Mouse (Mus musculus): Measurements from ENCODE around the gene Samd13. TPM values are rescaled to one million over a fixed set of nuclear protein-coding genes. Genes with fewer than 3 reads are reported as not detected.

Samd13 gene
- 0.84 and 2.0 TPM in 2 replicates for polyA plus RNA-seq (2016; fragmentation: Nextera tagmentation; extraction: Ambion mirVana)

DNA sequence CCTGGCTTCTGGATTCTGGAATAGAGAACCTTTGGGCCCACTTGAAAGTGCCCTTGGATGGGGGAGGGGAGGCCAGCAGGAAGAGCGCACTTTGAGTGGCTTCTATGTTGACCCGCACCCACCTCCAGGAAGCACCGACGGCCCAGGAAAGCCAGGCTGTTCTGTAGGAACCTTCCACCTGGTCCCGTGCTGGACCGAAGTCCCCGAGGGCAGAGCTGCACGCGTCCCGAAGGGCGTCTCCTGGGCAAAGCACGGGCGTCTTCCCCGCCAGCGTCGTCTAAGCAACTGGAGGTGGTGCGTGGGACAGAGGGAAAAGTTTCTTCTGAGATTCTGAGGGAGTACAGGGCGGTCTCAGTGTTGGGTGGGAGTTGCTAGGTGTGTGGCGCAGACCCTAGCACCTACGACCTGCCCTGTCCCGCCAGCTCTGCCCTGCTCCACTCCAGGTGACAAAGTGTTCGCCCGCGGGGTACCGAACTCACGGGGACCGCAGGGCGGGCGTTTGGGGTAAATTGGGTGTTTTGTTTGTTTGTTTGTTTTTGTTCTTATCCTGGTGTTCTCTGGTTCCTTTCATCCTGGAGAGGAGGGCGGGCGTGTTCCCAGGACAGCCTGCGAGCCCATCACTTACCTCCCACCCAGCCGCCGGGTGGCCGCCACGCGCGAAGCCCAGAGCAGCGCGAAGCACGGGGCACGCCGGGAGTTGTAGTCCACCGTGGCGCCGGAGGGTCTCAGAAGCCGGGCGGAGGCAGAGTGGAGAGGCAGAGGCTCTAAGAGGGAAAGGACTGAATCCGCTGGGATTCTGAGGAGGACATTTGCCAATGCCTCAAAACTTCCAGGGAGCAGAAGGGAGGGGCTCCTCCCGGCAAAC, at the start of gene Samd13:
TSS of gene Samd13 (minus strand) at position 782 of the 865 bp plus-strand sequence.
- Histone ChIP-seq H3K27ac (peak within 1 kb of the TSS; percentile 90), H3K4me3 (peak within 1 kb of the TSS; percentile 68), H3K9me3 (no peaks in the 10 kb centered on the region), H3K36me3 (no peaks in the 10 kb centered on the region), H3K27me3 (ENCODE audit: insufficient read depth, poor library complexity, severe bottlenecking) (no peaks in the 10 kb centered on the region), H3K4me1 (peaks cover 44% of the 10 kb centered on the region)
- DNase-seq (ENCODE audit: low spot score), result peak; percentile 88
- WGBS, result 2% methylated on average over 50 of the region's 50 CpGs

DNA sequence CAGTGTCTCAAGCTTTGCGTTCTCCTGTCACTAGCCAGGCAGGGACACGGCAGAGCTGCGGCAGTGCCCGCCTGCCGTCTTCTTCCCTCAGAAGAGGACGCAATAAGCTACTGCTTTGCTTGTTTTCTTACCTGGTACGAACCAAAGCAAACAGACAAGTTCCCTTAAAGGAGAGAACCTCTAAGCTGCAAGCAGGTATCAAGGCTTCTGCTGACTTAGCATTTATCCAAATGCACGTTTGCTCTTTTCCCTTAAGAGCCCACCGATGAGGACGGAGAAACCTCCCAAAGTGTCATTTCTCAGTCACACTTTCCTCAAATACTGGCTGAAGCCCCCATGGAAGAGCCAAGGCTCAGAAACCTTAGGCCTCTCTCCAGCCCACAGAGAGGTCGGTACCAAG, 46.1 kb upstream of the Samd13 start:
- Histone ChIP-seq H3K4me1 (peaks cover 33% of the 10 kb centered on the region), H3K36me3 (peaks cover 35% of the 10 kb centered on the region), H3K27me3 (ENCODE audit: insufficient read depth, poor library complexity, severe bottlenecking) (no peaks in the 10 kb centered on the region), H3K27ac (0 out of 2 replicates have a peak overlapping the region, but pooled peaks have one; percentile 17), H3K4me3 (no peak overlapping the region), H3K9me3 (no peaks in the 10 kb centered on the region)
- 75% methylated on average over 11 of the region's 11 CpGs for WGBS
- DNase-seq (ENCODE audit: low spot score), result no peak

GRCm38 (mm10) chr3:146723037-146723436, 37.6 kb upstream of the Samd13 start:
- H3K4me3 ChIP-seq, result no peak overlapping the region
- DNase-seq (ENCODE audit: low spot score), result no peak
- WGBS, result 62% methylated on average over 3 of the region's 3 CpGs
- H3K27me3 ChIP-seq (ENCODE audit: insufficient read depth, poor library complexity, severe bottlenecking), result no peaks in the 10 kb centered on the region
- H3K36me3 ChIP-seq, result peaks cover 27% of the 10 kb centered on the region
- H3K27ac ChIP-seq, result no peak overlapping the region
- H3K9me3 ChIP-seq, result no peaks in the 10 kb centered on the region; the same call in 1 of the 2 replicates
- H3K4me1 ChIP-seq, result peaks cover 7% of the 10 kb centered on the region; the same call in 1 of the 2 replicates

- WGBS, result 71% methylated on average over 4 of the region's 4 CpGs
- no peaks in the 10 kb centered on the region for H3K9me3 ChIP-seq
- no peak overlapping the region for H3K4me3 ChIP-seq
- H3K36me3 ChIP-seq, result no peaks in the 10 kb centered on the region
- DNase-seq (ENCODE audit: low spot score), result no peak
- H3K27ac ChIP-seq, result no peak overlapping the region
- no peaks in the 10 kb centered on the region for H3K27me3 ChIP-seq (ENCODE audit: insufficient read depth, poor library complexity, severe bottlenecking)
- peaks cover 4% of the 10 kb centered on the region; the same call in 1 of the 2 replicates for H3K4me1 ChIP-seq
These were observed 34.3 kb upstream of the Samd13 start for GRCm38 (mm10) chr3:146719696-146720095.

GRCm38 (mm10) chr3:146718251-146718650, 32.9 kb upstream of the Samd13 start:
- Histone ChIP-seq H3K4me3 (no peak overlapping the region), H3K36me3 (no peaks in the 10 kb centered on the region), H3K4me1 (peaks cover 4% of the 10 kb centered on the region; the same call in 1 of the 2 replicates), H3K27me3 (ENCODE audit: insufficient read depth, poor library complexity, severe bottlenecking) (no peaks in the 10 kb centered on the region), H3K9me3 (no peaks in the 10 kb centered on the region), H3K27ac (no peak overlapping the region)
- WGBS, result 78% methylated on average over 5 of the region's 5 CpGs
- no peak for DNase-seq (ENCODE audit: low spot score)

- WGBS, result 80% methylated on average over 7 of the region's 7 CpGs
- Histone ChIP-seq H3K36me3 (no peaks in the 10 kb centered on the region), H3K4me3 (no peak overlapping the region), H3K27ac (no peak overlapping the region), H3K9me3 (no peaks in the 10 kb centered on the region), H3K27me3 (ENCODE audit: insufficient read depth, poor library complexity, severe bottlenecking) (no peaks in the 10 kb centered on the region), H3K4me1 (peaks cover 6% of the 10 kb centered on the region)
- DNase-seq (ENCODE audit: low spot score), result no peak
These were observed 26.9 kb upstream of the Samd13 start for GRCm38 (mm10) chr3:146712305-146712704.

- WGBS, result 63% methylated on average over 6 of the region's 6 CpGs
- DNase-seq (ENCODE audit: low spot score), result no peak
These were observed 26.2 kb upstream of the Samd13 start for GRCm38 (mm10) chr3:146711559-146711958.

GRCm38 (mm10) chr3:146711084-146711483, 25.7 kb upstream of the Samd13 start:
- 80% methylated on average over 7 of the region's 7 CpGs for WGBS
- DNase-seq (ENCODE audit: low spot score), result no peak
- H3K9me3 ChIP-seq, result no peaks in the 10 kb centered on the region
- H3K27ac ChIP-seq, result no peak overlapping the region
- H3K4me1 ChIP-seq, result peaks cover 6% of the 10 kb centered on the region
- H3K36me3 ChIP-seq, result no peaks in the 10 kb centered on the region
- no peak overlapping the region for H3K4me3 ChIP-seq
- H3K27me3 ChIP-seq (ENCODE audit: insufficient read depth, poor library complexity, severe bottlenecking), result no peaks in the 10 kb centered on the region

More at GRCm38 (mm10) chr3:146711559-146711958, 26.2 kb upstream of the Samd13 start:
- Histone ChIP-seq H3K4me1 (peaks cover 6% of the 10 kb centered on the region), H3K36me3 (no peaks in the 10 kb centered on the region), H3K4me3 (no peak overlapping the region), H3K27me3 (ENCODE audit: insufficient read depth, poor library complexity, severe bottlenecking) (no peaks in the 10 kb centered on the region), H3K27ac (no peak overlapping the region), H3K9me3 (no peaks in the 10 kb centered on the region)

- no peaks in the 10 kb centered on the region for H3K27me3 ChIP-seq (ENCODE audit: insufficient read depth, poor library complexity, severe bottlenecking)
- no peaks in the 10 kb centered on the region for H3K36me3 ChIP-seq
- H3K4me1 ChIP-seq, result peaks cover 6% of the 10 kb centered on the region
- no peaks in the 10 kb centered on the region for H3K9me3 ChIP-seq
- 56% methylated on average over 1 of the region's 1 CpGs for WGBS
- no peak overlapping the region for H3K4me3 ChIP-seq
- H3K27ac ChIP-seq, result no peak overlapping the region
- DNase-seq (ENCODE audit: low spot score), result no peak
These were observed 23.7 kb upstream of the Samd13 start for GRCm38 (mm10) chr3:146709086-146709485.

DNA sequence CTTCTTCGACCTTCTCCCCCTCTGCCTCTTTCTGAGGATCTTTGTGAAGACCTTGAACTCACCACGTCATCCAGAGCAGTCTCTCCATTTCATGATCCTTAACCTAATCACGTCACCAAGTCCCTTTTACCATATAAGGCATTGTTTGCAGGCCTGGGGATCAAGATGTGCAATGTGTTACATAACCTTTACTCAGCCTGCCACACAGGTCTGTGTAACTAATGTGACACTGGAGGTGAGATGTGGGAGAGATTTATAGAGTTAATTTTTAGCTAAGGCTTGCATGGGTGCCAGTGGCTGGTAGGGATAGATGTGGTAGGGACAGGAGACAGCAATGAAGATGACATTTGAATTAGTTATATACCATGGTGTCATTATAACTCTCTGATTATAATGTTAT, 23.0 kb upstream of the Samd13 start:
- no peaks in the 10 kb centered on the region for H3K27me3 ChIP-seq (ENCODE audit: insufficient read depth, poor library complexity, severe bottlenecking)
- H3K36me3 ChIP-seq, result no peaks in the 10 kb centered on the region
- 67% methylated on average over 3 of the region's 3 CpGs for WGBS
- peaks cover 6% of the 10 kb centered on the region for H3K4me1 ChIP-seq
- no peaks in the 10 kb centered on the region for H3K9me3 ChIP-seq
- H3K4me3 ChIP-seq, result no peak overlapping the region
- no peak for DNase-seq (ENCODE audit: low spot score)
- H3K27ac ChIP-seq, result no peak overlapping the region

DNA sequence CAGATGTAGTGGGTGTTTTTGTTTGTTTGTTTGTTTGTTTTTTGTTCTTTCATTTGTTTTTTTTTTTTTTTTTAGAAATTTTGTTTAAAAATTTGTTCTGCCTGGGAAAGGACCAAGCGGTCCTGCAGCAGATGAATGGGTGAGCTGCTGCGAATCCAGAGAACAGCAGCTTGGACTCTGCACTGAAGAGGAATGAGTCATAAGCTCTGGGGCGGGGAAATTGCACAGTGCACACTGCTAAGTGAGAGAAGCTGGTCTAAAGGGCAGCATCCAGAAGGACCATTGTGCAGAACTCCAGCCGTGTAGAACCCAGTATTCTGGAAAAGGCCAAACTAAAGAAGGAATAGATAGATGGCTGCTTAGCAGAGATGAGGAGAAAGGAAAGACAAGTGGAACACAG, 18.7 kb upstream of the Samd13 start:
- Histone ChIP-seq H3K9me3 (no peaks in the 10 kb centered on the region), H3K36me3 (no peaks in the 10 kb centered on the region), H3K4me3 (no peak overlapping the region), H3K27me3 (ENCODE audit: insufficient read depth, poor library complexity, severe bottlenecking) (no peaks in the 10 kb centered on the region), H3K27ac (no peak overlapping the region), H3K4me1 (peaks cover 15% of the 10 kb centered on the region)
- 84% methylated on average over 4 of the region's 4 CpGs for WGBS
- no peak for DNase-seq (ENCODE audit: low spot score)

DNA sequence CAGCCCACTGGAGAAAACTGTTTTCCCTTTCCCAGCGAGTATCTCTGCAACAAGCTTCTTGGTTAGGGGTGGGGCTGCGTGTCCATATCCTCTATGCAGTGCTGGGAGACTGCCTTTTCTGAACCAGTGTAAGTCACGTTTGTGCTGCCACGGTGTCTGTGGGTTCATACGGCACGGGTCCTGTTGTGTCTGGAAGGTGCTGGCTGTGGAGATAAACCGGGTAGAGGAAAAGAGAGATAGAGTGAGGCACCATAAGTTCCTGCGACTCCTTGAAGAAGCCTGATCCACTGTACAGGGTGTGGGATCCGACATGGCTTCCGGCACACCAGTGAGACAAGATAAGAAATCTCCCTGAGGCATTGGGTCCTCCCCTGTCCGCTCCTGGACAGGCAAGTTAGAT, 14.7 kb upstream of the Samd13 start:
- Histone ChIP-seq H3K4me3 (peak overlapping the region; percentile 18), H3K27ac (peak overlapping the region; percentile 79), H3K4me1 (peaks cover 23% of the 10 kb centered on the region), H3K9me3 (no peaks in the 10 kb centered on the region), H3K36me3 (no peaks in the 10 kb centered on the region), H3K27me3 (ENCODE audit: insufficient read depth, poor library complexity, severe bottlenecking) (no peaks in the 10 kb centered on the region)
- DNase-seq (ENCODE audit: low spot score), result no peak
- 39% methylated on average over 11 of the region's 11 CpGs for WGBS

GRCm38 (mm10) chr3:146698982-146699381, 13.6 kb upstream of the Samd13 start:
- Histone ChIP-seq H3K9me3 (no peaks in the 10 kb centered on the region), H3K36me3 (no peaks in the 10 kb centered on the region), H3K27me3 (ENCODE audit: insufficient read depth, poor library complexity, severe bottlenecking) (no peaks in the 10 kb centered on the region), H3K27ac (peak overlapping the region; percentile 67; the same call in 1 of the 2 replicates), H3K4me1 (peaks cover 23% of the 10 kb centered on the region), H3K4me3 (no peak overlapping the region)
- no peak for DNase-seq (ENCODE audit: low spot score)
- WGBS, result 17% methylated on average over 11 of the region's 11 CpGs

Measured in heart, embryonic 10.5 days (tissue).